Mouse (Mus musculus): ENCODE data around the gene Top2b.

Gene Top2b

GRCm38 (mm10) chr14:16431941-16432499, 67.0 kb downstream of the Top2b start:
- DNase-seq, result no peak

GRCm38 (mm10) chr14:16432550-16432949, 67.6 kb downstream of the Top2b start:
- DNase-seq, result no peak

DNA sequence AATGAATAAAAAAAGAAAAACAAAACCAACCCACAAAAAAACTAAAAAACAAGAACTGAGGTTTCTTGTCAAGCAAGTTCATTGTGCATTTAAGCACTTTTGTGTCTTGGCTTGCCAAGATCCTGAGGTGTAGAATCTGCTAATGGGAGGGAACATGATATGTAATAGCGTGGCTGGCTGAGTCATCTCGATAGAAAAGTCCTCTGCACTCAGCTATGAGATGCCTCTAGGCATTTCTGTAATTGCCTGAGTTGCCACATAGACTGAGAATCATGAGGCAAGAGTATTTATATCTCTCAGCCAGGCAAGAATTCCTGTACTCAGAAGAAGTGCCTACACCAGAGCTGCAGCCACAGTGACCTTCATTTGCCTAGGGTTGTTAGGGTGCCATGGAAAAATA, 68.2 kb downstream of the Top2b start:
- DNase-seq, result no peak

GRCm38 (mm10) chr14:16434396-16435171, 69.6 kb downstream of the Top2b start:
- DNase-seq, result peak; percentile 44

- DNase-seq, result no peak
Measured at GRCm38 (mm10) chr14:16437386-16437785, 72.4 kb downstream of the Top2b start.

DNA sequence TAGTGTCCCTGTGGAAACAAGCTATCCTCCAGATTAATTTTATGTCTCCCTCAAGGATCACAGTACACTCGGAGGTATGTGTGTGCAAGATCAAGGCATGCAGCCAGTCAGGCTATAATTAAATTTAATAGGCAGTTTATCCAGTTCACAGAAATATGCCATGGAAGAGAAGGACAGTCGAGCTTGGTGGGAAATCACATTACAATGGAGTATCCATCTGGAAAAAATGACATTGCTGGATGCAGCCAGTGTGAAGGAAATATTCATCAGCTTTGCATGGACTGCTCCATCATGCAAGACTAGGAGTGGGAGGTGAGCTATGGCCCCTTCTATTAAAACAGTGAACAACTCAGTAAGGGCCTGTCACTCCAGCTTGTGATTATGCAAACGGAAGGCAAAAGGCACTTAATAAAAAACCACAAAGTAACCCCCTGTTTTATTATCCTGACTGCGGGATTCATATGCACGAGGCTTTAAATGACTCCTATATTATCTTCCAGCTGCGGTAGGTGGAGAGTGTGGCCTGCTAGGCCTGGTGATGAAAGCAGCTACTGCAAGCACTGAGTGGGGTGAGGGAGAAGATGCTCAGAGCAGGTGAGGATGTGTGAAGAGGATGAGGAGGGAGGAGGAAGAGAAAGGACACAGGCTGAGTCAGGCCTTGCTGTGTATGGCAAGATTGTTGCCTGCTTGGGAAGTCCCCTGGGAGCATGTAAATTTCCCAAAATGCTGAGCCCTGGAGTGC, 74.6 kb downstream of the Top2b start:
- no peak for DNase-seq

DNA sequence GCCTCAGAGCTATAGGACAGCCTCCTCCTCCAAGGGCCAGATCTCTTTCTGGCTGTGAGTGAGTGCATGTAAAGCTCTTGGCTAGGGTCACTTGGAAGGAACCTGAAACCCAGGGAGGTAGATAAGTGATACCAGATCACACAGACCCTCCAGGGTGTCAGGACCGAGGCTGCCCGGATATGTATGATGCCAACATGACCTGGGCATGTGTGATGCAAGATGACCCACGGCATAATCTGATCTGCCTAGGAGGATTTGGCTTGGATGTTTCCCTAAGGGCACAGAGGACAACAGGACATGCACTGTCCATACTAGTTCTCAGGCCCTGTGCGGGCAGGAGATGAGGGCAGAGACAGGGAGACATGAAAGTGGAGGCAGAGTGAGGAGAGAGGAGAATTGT, 79.9 kb downstream of the Top2b start:
- DNase-seq, result no peak

GRCm38 (mm10) chr14:16447587-16447986, 82.6 kb downstream of the Top2b start:
- DNase-seq, result no peak

- no peak for DNase-seq
Measured at GRCm38 (mm10) chr14:16448269-16448987, 83.4 kb downstream of the Top2b start.

DNA sequence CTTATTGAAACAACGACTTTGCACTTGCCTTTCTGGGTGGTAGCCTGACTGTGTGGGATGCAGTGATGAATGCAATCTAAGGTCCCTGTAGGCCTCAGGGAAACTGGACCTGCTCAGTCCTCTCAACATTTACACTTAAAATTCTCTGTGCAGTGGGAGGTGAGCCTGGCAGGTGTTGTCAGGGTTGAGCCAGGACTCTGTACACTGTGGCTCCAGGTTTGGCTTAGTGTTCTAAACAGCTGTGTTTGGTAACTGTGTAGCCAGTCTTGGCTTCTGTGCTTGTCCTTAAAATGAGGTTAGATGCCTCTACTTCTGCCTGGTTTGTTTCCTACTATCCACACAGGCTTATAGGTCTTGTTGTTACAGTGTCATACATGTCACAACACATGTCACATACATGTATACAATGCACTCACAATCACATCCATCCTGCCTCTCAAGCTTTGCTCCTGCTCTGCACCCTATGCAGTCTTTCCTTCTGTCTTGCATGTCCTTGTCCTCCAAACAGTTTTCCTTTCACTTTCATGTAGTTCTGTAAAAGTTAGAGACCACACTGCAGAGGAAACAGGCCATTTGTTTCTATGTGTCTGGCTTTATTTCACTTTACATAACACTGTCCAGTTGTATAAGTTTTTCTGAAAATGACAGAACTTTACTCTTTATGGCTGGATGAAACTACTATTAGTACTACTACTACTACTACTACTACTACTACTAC, 113.8 kb downstream of the Top2b start:
- no peak for DNase-seq

- DNase-seq, result no peak
Measured at GRCm38 (mm10) chr14:16479521-16479920, 114.5 kb downstream of the Top2b start.

- no peak for DNase-seq
Measured at GRCm38 (mm10) chr14:16480621-16481020, 115.6 kb downstream of the Top2b start.

- DNase-seq, result peak; percentile 24
Measured at GRCm38 (mm10) chr14:16483656-16484380, 118.8 kb downstream of the Top2b start.
